Mouse (Mus musculus) forebrain, embryonic 11.5 days (tissue): ENCODE results near the gene Olfr615. TPM values are rescaled to one million over a fixed set of nuclear protein-coding genes. Genes with fewer than 3 reads are reported as not detected.
"Not testable (repeated sequence)": the region's sequence is repeated elsewhere in the genome, so short reads cannot be mapped to it uniquely, and the experiment has no call there.

Source experiments
- ATAC-seq: fragments of 200-750 bp; cut with Nextera tagmentation; replicated peaks from 2 replicates; pipeline ENCODE4 v1.8.0; 2017; ENCODE audit warnings: moderate TSS enrichment; ENCODE audit not compliant: low FRiP score
- DNase-seq: peaks from one replicate; pipeline ENCODE4 v3.0.0-alpha.2; 2017; ENCODE audit warnings: low spot score
- H3K27ac ChIP-seq: fragments of 300-500 bp; sonication (generic); 2 replicates; pipeline ENCODE4 v1.5.1; 2014; ENCODE audit warnings: low read depth, low read length
- H3K27me3 ChIP-seq: fragments of 300-500 bp; sonication (generic); 2 replicates; pipeline ENCODE4 v1.6.1; 2014; ENCODE audit warnings: mild to moderate bottlenecking, low read length, mixed read lengths; ENCODE audit not compliant: control insufficient read depth, insufficient read depth
- H3K36me3 ChIP-seq: fragments of 300-500 bp; sonication (generic); 2 replicates; pipeline ENCODE4 v1.6.1; 2014; ENCODE audit warnings: mild to moderate bottlenecking, low read length, moderate library complexity, mixed read lengths; ENCODE audit not compliant: control insufficient read depth, insufficient read depth
- H3K4me1 ChIP-seq: fragments of 300-500 bp; sonication (generic); replicated peaks from 2 replicates; pipeline ENCODE4 v1.6.1; 2014; ENCODE audit warnings: low read length, mixed read lengths; ENCODE audit not compliant: control insufficient read depth, insufficient read depth
- H3K4me2 ChIP-seq: fragments of 300-500 bp; sonication (generic); 2 replicates; pipeline ENCODE4 v1.6.1; 2014; ENCODE audit warnings: low read depth, mild to moderate bottlenecking, low read length, moderate library complexity, mixed read lengths; ENCODE audit not compliant: severe bottlenecking
- H3K4me3 ChIP-seq: fragments of 300-500 bp; sonication (generic); 2 replicates; pipeline ENCODE4 v1.5.1; 2014; ENCODE audit warnings: low read depth, low read length
- H3K9ac ChIP-seq: fragments of 300-500 bp; sonication (generic); 2 replicates; pipeline ENCODE4 v1.6.1; 2014; ENCODE audit warnings: low read length
- H3K9me3 ChIP-seq: fragments of 300-500 bp; sonication (generic); 2 replicates; pipeline ENCODE4 v1.6.1; 2016; ENCODE audit warnings: low read length, mixed read lengths; ENCODE audit not compliant: control insufficient read depth
- WGBS: fragments of 180-500 bp; shearing (Covaris S2); extraction: QIAGEN DNeasy Blood & Tissue Kit; methylation state at CpG from one replicate; pipeline ENCODE4 v1.1.7; 2014; 5-methylcytosine and 5-hydroxymethylcytosine counted together
- polyA plus RNA-seq: library from polyadenylated mRNA; unstranded; fragments of >200 nt; fragmentation: Nextera tagmentation; extraction: Ambion mirVana; gene quantifications from 2 replicates; pipeline ENCODE4 v1.2.1, GENCODE M21; 2014

Olfr615 gene
- polyA plus RNA-seq: not detected in 2 replicates

DNA sequence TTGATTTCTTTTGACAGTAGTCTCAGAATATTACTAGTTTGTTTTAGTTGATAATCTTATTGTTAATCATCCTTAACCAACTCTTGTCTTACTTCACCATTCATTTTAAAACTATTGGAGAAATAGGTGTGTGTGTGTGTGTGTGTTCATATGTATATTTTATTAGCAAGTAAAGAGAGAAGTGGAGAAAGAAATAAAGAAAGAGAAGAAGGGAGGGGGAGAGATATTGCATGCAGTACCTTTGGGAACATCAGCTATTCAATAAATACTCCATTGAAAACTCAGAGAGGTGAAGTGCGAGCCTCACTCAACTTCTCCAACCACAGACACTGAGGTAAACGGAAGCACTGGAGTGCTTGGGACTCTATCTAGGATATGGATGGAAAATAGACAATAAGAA lies at the start of gene Olfr615:
TSS of gene Olfr615 (plus strand) at position 301 of the 400 bp plus-strand sequence.
- no peaks in the 10 kb centered on the region for H3K9me3 ChIP-seq
- no peak within 1 kb of the TSS for H3K27ac ChIP-seq
- 88% methylated on average over 2 of the region's 2 CpGs for WGBS
- H3K4me1 ChIP-seq: no peaks in the 10 kb centered on the region
- no peaks in the 10 kb centered on the region for H3K36me3 ChIP-seq
- H3K9ac ChIP-seq: no peak within 1 kb of the TSS
- H3K4me3 ChIP-seq: no peak within 1 kb of the TSS
- ATAC-seq: no peak
- no peaks in the 10 kb centered on the region for H3K27me3 ChIP-seq
- no peak for DNase-seq
- H3K4me2 ChIP-seq: no peak within 1 kb of the TSS

DNA sequence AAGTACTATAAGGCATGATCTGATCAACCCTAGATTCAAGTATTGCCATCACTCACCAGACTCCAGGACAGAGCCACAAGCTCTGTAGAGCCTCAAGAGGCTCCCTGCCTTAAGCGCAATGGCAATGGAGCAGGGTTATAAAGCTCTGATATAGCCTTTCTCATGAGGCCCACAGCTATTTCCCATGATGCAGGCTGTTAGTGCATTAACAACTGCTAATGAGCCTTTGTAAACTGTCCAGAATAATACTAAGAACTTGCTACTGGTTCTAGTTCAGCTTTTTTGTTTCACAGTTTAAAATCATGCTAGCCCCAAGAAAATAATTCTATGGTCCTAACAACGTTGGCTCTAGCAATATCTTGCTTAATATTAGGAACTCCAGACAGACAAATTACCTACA lies 43.9 kb upstream of the Olfr615 start, which contains the start of gene Olfr610:
TSS of gene Olfr610 (minus strand) at position 101 of the 400 bp plus-strand sequence.
- H3K4me1 ChIP-seq: no peaks in the 10 kb centered on the region
- H3K4me3 ChIP-seq: no peak within 1 kb of the TSS
- WGBS: 89% methylated on average over 2 of the region's 2 CpGs
- H3K9me3 ChIP-seq: no peaks in the 10 kb centered on the region
- ATAC-seq (no peak), DNase-seq (no peak)
- no peak within 1 kb of the TSS for H3K27ac ChIP-seq
- H3K36me3 ChIP-seq: no peaks in the 10 kb centered on the region
- H3K9ac ChIP-seq: no peak within 1 kb of the TSS
- no peaks in the 10 kb centered on the region for H3K27me3 ChIP-seq
- no peak within 1 kb of the TSS for H3K4me2 ChIP-seq

DNA sequence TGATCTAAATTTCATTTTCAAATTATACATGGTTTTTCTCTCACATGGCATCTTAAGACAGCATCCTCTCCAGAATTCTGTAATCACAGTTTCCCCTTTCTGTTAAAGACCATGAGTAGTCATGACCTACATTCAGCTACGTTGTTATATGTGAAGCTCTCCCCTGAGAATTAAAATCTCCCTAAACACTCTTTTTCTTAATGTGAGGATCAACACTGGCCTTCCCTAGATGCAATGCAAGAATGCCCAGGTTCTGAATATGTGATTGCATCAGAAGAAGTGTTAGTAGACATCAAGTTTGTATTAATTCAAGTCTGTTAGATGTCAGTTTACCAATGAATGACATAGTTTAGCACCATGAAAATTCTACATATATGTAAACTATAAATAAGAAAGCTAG lies 35.1 kb upstream of the Olfr615 start, which contains the start of gene Olfr611:
TSS of gene Olfr611 (minus strand) at position 101 of the 400 bp plus-strand sequence.
- 68% methylated on average over 1 of the region's 1 CpGs for WGBS
- ATAC-seq: not testable (repeated sequence)

DNA sequence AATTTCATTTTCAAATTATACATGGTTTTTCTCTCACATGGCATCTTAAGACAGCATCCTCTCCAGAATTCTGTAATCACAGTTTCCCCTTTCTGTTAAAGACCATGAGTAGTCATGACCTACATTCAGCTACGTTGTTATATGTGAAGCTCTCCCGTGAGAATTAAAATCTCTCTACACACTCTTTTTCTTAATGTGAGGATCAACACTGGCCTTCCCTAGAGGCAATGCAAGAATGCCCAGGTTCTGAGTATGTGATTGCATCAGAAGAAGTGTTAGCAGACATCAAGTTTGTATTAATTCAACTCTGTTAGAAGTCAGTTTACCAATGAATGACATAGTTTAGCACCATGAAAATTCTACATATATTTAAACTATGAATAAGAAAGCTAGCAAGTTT lies 13.3 kb upstream of the Olfr615 start, which contains the start of gene Olfr612:
TSS of gene Olfr612 (minus strand) at position 101 of the 400 bp plus-strand sequence.
- not testable (repeated sequence) for H3K9me3 ChIP-seq, ATAC-seq, H3K4me3 ChIP-seq, DNase-seq, H3K4me1 ChIP-seq, H3K9ac ChIP-seq, H3K36me3 ChIP-seq, H3K4me2 ChIP-seq, H3K27ac ChIP-seq, H3K27me3 ChIP-seq
- WGBS: 85% methylated on average over 2 of the region's 2 CpGs

More for the DNA sequence above, 35.1 kb upstream of the Olfr615 start, which contains the start of gene Olfr611:
- not testable (repeated sequence) for H3K4me1 ChIP-seq, H3K27me3 ChIP-seq, H3K27ac ChIP-seq, H3K4me2 ChIP-seq, H3K36me3 ChIP-seq, H3K4me3 ChIP-seq, H3K9ac ChIP-seq, H3K9me3 ChIP-seq, DNase-seq

DNA sequence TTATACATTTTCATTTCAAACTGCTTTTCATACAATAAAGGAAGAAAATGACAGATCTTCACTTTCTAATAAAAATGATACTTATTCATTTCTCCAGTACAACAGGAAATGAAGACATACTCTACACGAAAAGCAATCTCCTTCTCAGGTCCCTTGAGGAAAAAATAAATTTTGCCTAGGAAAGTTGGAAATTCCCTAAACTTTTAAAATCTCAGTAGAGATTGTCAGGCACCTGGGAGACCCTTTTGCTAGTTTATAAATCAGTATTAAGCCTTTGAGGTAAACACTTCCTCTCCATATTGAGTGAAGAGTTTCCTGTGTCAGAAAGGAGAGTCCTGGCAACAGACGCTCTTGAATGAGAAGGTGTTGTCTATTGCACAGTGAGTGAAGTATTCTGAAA lies 8.1 kb upstream of the Olfr615 start, which contains the start of gene Olfr613:
TSS of gene Olfr613 (plus strand) at position 301 of the 400 bp plus-strand sequence.
- H3K9me3 ChIP-seq: no peaks in the 10 kb centered on the region

DNA sequence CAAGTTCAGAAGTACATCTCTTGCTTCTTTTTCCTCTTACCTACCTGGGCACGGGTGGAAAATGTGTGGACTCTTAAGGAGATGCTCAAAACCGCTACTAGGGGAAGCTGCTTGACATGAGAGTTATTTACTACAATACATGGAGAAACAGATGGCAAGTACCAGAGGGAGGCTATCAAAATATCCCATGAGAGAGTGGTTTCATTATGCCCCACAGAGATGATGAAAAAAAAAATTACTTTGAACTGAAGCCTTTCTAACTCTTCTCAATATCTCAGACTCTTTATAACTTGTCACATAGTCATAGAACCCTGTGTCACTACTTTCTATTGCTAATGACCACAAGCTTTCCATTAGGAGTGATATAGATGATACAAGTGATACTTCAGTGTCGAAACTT lies 13.2 kb downstream of the Olfr615 start, which contains the start of gene Olfr616:
TSS of gene Olfr616 (minus strand) at position 101 of the 400 bp plus-strand sequence.
- no peak within 1 kb of the TSS for H3K4me2 ChIP-seq
- no peak within 1 kb of the TSS for H3K9ac ChIP-seq
- 87% methylated on average over 3 of the region's 3 CpGs for WGBS
- H3K27me3 ChIP-seq: no peaks in the 10 kb centered on the region
- H3K36me3 ChIP-seq: no peaks in the 10 kb centered on the region
- H3K9me3 ChIP-seq: no peaks in the 10 kb centered on the region
- ATAC-seq (no peak), DNase-seq (no peak)
- H3K27ac ChIP-seq: no peak within 1 kb of the TSS
- no peaks in the 10 kb centered on the region for H3K4me1 ChIP-seq
- H3K4me3 ChIP-seq: no peak within 1 kb of the TSS

More for the DNA sequence above, 8.1 kb upstream of the Olfr615 start, which contains the start of gene Olfr613:
- Histone ChIP-seq H3K4me2 (no peak within 1 kb of the TSS), H3K27ac (no peak within 1 kb of the TSS), H3K36me3 (no peaks in the 10 kb centered on the region), H3K4me1 (no peaks in the 10 kb centered on the region), H3K27me3 (no peaks in the 10 kb centered on the region), H3K9ac (no peak within 1 kb of the TSS), H3K4me3 (no peak within 1 kb of the TSS)
- 86% methylated on average over 2 of the region's 2 CpGs for WGBS
- DNase-seq (no peak), ATAC-seq (no peak)

DNA sequence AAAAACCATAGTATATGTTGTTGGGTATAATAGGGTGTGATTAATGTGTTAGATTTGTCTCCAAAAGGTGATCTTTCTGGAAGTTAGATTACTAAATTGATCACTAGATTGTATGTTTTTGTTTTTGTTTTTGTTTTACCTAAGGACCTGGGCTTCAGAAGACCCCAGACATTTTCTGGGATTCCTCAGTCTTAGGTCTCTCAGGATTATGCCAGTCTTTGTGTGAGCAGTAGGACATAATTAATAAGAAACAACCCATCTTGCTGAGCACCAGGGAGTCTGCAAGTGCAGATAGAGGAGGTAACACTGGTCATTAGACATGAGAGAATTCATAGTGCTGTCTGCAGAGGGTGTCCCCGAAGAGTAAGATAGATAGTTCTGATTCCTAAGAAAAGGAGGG lies 16.9 kb downstream of the Olfr615 start, which contains the start of gene Olfr617:
TSS of gene Olfr617 (plus strand) at position 301 of the 400 bp plus-strand sequence.
- Histone ChIP-seq H3K9me3 (no peaks in the 10 kb centered on the region), H3K4me3 (no peak within 1 kb of the TSS), H3K36me3 (no peaks in the 10 kb centered on the region), H3K27me3 (no peaks in the 10 kb centered on the region), H3K9ac (no peak within 1 kb of the TSS), H3K27ac (no peak within 1 kb of the TSS), H3K4me2 (no peak within 1 kb of the TSS), H3K4me1 (no peaks in the 10 kb centered on the region)
- WGBS: 90% methylated on average over 1 of the region's 1 CpGs
- DNase-seq (no peak), ATAC-seq (no peak)

DNA sequence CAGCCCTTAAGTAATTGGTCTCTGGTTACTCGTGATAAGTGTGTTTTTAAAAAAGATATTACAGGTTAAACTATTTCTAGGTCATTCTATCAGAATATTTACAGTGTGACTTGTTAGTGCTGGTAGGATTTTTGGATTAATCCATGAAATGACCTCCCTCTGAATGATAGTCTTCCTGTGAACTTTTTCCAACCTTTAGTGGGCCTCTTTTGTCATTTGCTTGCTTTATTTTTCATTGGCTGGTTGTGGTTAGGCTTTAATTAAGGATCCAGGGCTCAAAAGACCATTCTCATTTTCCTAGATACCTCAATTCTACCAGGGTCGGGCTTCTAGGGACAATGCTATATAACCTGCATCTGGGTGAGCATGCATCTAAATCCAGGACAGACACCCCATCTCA lies 33.9 kb downstream of the Olfr615 start, which contains the start of gene Olfr618:
TSS of gene Olfr618 (plus strand) at position 301 of the 400 bp plus-strand sequence.
- 64% methylated on average over 2 of the region's 2 CpGs for WGBS
- no peak for DNase-seq
- H3K9me3 ChIP-seq: no peaks in the 10 kb centered on the region
- H3K4me2 ChIP-seq: no peak within 1 kb of the TSS
- no peak for ATAC-seq
- no peak within 1 kb of the TSS for H3K9ac ChIP-seq
- no peak within 1 kb of the TSS for H3K4me3 ChIP-seq
- H3K4me1 ChIP-seq: no peaks in the 10 kb centered on the region
- H3K27me3 ChIP-seq: no peaks in the 10 kb centered on the region
- no peak within 1 kb of the TSS for H3K27ac ChIP-seq
- no peaks in the 10 kb centered on the region for H3K36me3 ChIP-seq

DNA sequence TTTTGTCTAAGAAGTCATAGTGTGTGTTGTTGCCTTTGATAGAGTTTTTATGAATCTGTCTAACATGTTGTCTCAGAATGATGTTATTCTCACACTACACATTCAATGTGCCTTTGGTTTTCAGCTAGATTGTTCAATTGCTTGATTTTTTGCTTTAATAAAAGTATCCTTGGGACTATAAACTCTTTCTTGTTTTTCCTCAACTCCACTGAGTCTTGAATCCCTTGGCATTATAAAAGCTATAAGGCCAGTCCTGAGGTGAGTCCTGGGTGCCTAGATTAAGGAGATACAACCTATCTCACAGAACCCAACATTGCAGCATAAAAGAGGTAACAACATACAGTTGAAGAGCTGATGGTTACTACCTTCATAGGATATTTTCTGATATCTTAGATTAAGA lies 44.4 kb downstream of the Olfr615 start, which contains the start of gene Olfr619:
TSS of gene Olfr619 (plus strand) at position 301 of the 400 bp plus-strand sequence.
- Histone ChIP-seq H3K4me3 (no peak within 1 kb of the TSS), H3K9ac (no peak within 1 kb of the TSS), H3K9me3 (no peaks in the 10 kb centered on the region), H3K4me2 (no peak within 1 kb of the TSS), H3K4me1 (no peaks in the 10 kb centered on the region), H3K27me3 (no peaks in the 10 kb centered on the region), H3K36me3 (no peaks in the 10 kb centered on the region), H3K27ac (no peak within 1 kb of the TSS)
- DNase-seq (no peak), ATAC-seq (no peak)
